Mouse (Mus musculus) brain, adult 2 months (tissue): ENCODE measurements around the gene Itsn1.
A peak's percentile ranks its signal among the peaks of the same experiment; 100 is the strongest.

Experiments used
- DNase-seq: peaks from one replicate; pipeline ENCODE4 v3.0.0; 2011; ENCODE audit warnings: low read depth, low spot score

Itsn1 gene

DNA sequence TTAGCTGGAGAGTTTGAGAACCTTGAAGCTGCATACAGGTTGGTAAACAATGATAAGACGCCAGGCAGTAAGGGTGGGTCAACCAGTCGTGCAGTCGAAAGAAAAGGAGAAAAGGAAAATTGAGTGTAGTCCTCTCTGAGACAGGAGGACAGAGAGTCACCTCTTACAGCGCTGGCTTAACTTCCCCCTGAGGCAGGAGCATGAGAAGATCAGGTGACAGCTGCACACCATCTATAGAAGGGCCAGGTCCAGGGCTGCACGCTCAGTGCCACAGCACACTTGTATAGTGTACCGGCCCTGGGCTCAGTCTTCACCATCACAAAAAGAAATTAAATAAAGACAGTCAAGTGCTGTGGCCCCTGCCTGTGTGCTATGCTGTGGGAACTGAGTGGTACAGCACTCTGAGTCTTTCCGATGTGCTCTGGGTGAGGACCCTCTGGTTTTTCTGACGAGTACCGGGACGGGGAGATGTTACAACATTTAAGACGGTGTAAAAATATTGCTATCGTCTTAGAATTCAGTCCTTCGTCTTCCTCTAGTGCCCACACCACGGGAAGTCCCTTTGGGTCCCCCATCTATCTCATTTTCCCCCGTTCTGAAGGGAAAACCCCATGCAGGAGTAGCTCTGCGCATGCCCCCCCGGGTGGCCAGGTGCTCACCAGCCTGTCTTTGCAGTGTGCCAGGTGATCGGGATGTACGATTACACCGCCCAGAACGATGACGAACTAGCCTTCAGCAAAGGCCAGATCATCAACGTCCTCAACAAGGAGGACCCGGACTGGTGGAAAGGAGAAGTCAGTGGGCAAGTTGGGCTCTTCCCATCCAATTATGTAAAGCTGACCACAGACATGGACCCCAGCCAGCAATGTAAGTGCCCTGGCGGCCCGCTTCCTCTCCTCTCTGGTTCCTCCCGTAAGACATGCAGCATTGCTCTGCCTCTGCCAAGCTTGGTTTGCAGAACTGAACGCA lies 140.1 kb downstream of the Itsn1 start:
- peak; percentile 89 for DNase-seq

- peak; percentile 83 for DNase-seq
Observed at GRCm38 (mm10) chr16:91870158-91870582, 141.1 kb downstream of the Itsn1 start.

- no peak for DNase-seq
Observed at GRCm38 (mm10) chr16:91871188-91871587, 142.1 kb downstream of the Itsn1 start.

DNA sequence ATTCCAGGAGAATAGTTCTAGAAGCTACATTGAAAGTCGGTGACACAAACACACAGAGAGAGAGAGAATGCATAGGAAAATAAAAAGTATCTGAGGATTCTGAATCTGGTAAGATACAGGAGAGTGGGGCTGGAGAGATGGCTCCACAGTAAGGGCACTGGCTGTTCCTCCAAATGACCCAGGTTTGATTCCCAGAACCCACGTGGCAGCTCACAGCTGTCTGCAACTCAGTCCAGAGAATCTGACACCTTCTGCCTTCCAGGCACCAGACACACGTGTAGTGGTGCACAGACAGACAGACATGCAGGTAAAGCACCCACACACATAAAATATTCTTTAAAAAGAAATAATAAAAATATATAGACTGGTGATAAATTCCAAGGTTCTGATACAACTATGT lies 144.6 kb downstream of the Itsn1 start:
- no peak for DNase-seq

DNA sequence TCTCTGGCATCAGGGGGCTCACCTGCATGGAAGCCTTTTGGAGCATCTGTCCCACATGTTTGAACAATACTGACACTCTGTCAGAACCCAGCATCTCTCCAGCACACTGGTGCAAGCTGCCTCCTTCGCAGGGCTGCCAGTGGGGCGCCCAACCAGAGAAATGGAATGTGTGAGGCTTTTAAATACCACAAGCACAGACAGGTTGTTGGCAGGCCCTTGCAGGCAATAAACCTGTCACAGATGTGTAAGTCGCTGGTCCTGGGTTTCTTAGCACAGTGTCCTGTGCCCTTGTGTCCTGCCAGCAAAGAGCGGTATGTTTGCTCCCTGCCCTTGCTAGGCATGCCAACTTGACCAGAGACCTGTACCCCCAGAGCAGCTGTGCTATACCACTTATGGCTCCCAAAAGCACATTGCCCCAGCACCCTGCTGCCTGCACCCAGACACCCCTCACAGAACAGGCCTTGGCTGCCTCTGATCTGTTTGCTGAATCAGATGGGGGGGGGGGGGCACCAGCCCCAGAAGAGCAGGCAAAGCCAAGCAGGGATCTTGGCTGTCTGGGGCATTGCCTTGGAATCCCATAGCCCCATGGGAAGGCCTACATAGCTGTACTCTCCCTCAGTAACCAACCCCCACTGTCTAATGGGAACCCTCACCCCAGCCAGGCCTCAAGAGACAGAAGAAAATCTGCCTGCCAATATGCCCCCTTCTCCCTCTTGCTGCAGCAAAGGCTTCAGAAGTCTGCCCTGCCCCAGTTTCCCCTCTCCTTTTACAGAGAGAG lies 146.7 kb downstream of the Itsn1 start:
- peak; percentile 21 for DNase-seq

- DNase-seq: peak; percentile 26
Observed at GRCm38 (mm10) chr16:91876457-91876856, 147.4 kb downstream of the Itsn1 start.

DNA sequence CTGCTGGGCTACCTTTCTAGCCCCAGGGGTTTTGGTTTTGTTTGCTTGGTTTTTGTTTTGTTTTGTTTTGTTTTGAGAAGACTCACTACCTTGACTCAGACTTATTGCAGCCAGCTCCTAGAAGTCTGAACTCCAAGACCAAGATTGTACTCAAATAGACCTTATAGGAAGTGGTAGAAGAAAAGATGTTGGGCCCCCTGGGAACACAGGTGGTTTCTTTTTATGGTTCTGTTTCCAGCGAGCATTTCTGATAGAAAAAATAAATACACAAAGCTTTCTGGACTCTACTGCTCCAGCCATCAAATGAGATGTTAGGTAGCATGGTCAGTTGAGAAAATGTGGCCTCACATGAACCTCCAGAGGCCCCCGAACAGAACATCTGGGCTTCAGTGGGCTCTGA lies 150.0 kb downstream of the Itsn1 start:
- no peak for DNase-seq

DNA sequence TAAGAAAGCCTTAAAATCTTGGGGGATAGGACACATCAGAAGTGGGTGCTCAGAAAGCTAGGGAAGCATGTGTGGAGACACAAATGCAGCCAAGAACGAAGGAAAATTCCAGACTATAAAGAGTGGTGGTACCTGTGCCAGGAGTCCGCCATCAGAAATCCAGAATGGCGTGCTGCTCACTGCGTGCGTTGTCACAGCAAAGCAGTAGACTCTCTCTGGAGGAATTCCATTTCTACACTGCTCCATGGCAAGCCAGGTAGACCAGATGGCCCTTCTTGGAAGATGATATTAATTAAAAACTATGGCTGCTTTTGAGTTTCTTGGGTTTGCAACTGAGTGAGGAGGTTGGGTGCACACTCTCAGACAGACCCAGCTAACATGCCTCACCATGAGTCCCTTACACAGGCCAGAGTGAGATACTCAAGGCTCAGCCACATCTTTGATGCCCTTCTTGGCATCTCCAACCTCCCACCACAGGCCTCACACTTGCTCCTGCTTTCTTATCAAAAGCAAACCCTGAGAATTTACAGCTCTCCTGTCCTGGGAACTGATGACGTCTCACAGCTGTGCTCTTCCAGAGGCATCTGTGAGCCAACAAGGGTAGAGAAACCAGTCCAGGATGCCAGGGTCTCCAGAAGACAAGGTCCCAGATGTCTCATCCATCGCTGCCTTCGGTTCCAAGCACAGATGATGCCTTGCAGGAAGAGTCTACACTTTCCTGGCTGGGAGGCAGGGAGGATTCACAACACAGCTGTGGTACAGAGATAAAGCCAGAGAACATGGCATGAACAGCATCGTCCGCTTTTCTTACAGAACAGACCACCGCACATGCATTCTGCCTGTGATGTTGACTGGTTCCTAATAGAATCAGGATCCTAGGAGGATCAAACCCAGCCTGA lies 152.0 kb downstream of the Itsn1 start:
- DNase-seq: peak; percentile 58

- DNase-seq: no peak
Observed at GRCm38 (mm10) chr16:91882168-91882859, 153.2 kb downstream of the Itsn1 start.

DNA sequence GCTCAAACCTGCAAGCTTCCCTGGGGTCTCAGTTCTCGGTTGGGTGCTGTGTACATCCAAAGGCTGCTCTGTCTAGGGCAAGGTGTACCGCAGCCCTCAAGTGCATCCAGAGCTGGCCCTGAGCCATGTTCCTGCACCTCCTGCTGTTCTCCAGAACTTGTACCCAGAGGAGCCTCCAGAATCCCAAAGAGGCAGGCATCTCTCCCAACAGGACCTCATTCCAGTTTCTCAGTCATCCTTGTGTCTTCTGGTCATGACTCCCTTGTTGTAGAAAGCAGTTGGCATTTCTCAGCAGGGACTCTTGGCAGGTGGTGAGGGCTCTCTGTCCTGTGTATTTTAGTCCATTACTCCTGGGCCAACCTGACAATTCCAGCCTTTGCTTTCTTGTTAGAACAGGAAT lies 154.6 kb downstream of the Itsn1 start:
- peak; percentile 78 for DNase-seq

- DNase-seq: peak; percentile 71
Observed at GRCm38 (mm10) chr16:91884196-91884595, 155.1 kb downstream of the Itsn1 start.

GRCm38 (mm10) chr16:91885389-91886122 lies 156.5 kb downstream of the Itsn1 start:
- DNase-seq: peak; percentile 51

GRCm38 (mm10) chr16:91888368-91888767 lies 159.3 kb downstream of the Itsn1 start:
- DNase-seq: no peak

GRCm38 (mm10) chr16:91889831-91890230 lies 160.8 kb downstream of the Itsn1 start:
- DNase-seq: peak; percentile 73

DNA sequence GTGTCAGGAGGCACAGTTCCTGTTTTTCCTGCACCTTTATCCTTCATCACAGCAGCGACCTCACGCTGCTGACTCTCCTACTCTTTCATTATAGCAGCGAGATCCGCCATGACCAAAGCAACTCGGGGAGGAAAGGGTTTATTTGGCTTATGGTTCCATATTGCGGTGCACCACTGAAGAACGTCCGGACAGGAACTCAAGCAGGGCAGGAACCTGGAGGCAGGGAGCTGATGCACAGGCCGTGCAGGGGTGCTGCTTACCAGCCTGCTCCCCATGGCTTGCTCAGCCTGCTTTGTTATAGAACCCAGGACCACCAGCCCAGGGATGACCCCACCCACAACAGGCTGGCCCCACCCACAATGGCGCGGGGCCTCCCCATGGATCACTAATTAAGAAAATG lies 162.1 kb downstream of the Itsn1 start:
- DNase-seq: no peak

DNA sequence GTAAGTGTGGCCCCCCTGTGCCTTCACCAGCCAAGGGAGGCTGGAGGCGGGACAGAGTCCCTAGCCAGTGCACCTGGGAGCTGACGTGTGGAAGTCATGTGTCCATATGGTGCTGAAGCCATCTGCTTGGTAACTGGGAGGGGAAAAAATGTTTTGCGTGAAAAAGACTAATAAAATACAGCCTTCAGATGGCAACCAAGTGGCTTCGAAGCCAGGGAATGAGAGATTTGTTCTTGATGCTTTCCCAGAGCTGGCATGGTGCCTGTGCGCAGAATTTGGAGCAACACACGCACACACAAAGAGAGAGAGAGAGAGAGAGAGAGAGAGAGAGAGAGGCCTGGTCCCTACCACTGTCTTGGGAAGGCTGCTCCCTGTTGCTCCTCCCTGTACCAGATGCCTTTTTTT lies 167.3 kb downstream of the Itsn1 start:
- peak; percentile 93 for DNase-seq

DNA sequence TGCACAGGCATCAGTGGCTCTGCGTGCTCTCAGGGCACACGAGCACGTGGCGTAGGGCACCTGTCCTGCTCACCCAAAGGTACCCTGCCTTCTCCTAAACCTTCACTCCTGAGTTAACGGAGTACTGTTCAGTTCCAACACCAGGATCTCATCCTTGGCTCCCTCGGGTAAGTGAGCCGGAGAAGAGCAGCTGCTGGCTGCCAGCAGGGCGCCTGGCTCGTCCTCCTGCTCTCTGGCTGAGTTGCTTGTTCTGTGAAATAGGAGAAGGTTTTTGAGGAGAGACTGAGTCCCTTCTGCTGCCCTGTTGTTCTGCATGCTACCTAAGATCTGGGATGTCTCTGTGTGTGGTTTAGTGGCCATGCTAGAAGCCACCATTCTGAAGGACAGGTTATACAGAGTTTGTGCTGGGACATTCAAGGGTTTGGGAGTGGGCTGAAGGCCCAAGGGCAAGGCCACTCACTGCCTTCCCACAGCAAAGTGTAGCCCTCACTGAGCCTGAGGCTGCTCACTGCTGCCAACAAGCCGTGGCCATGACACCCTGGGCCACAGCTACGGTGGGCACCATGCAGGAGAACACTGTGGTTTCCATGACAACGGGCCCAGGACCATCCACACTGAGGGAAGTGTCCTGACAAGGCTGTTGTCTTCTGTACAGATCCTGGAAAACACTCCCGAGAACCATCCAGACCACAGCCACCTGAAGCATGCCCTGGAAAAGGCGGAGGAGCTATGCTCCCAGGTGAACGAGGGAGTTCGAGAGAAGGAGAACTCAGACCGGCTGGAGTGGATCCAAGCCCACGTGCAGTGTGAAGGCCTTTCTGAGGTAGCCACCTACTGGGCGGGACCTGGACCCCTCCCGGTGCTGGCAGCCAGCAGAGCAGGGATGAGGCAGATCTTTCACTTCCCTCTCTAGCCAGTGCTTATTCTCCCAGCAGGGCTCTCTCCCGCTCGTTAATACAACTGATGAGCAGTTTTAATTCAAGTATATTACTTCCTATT lies 170.1 kb downstream of the Itsn1 start:
- peak; percentile 87 for DNase-seq

DNA sequence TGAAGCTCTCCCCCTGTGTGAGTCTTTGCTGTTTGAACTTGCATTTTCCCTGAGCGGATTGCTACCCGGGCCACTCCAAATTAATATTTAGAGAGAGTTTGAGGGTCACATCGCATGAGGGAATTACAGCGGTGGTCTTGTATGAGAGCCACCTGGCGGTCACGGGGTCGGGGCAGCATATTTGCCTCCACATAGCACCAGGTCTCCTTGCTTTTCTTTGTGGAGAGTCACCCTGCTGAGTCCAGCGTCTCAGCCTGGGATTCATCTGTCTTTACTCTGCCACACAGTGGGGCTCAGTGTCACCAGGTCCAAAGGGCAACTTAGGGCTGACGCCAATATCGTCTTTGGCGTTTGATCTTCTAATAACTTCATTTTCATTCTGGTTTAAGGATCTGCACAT lies 171.2 kb downstream of the Itsn1 start:
- DNase-seq: no peak
